Mouse (Mus musculus) erythroblast, embryonic 14.5 days (primary cell): Measurements from ENCODE around the gene Elmod3.

Experiments
- GATA1 ChIP-seq: IDR thresholded peaks from 2 replicates; pipeline ENCODE4 v1.6.1; 2012; ENCODE audit warnings: low read length, inconsistent platforms, mixed read lengths
- TAL1 ChIP-seq: IDR thresholded peaks from 3 replicates; pipeline ENCODE4 v1.6.1; 2012; ENCODE audit warnings: low read length, inconsistent platforms, mixed read lengths

DNA sequence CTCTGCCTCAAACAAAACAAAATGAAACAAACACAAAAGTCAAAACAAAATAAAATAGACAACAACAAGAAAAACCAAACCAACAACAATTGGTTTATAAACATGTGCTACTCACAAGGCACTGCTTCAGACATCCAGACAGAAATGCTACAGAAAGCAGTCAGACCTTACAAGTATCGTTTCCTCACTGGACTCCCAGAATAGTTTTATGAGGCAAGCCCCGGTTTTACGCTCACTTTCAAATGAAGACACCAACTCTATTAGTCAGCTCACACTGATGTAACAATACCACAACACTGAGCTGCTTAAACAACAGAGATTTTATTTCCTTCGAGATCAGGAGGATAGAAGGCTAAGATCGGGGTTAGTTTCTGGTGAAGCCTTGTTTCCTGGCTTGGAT lies 75.9 kb downstream of the Elmod3 start:
- TF ChIP-seq GATA1 (no peak), TAL1 (no peak)
